Mouse (Mus musculus) midbrain, embryonic 16.5 days (tissue): ENCODE results near the gene Mfap2. TPM values are rescaled to one million over a fixed set of nuclear protein-coding genes. Genes with fewer than 3 reads are reported as not detected.

Source experiments
- ATAC-seq: fragments of 200-750 bp; cut with Nextera tagmentation; 2 replicates; pipeline ENCODE4 v1.8.0; 2017; ENCODE audit warnings: moderate TSS enrichment
- H3K27ac ChIP-seq: fragments of 300-500 bp; sonication (generic); 2 replicates; pipeline ENCODE4 v1.5.1; 2014; ENCODE audit warnings: mild to moderate bottlenecking, low read length, mixed read lengths
- H3K27me3 ChIP-seq: fragments of 300-500 bp; sonication (generic); 2 replicates; pipeline ENCODE4 v1.6.1; 2014; ENCODE audit warnings: low read depth, low read length, mixed read lengths; ENCODE audit not compliant: control insufficient read depth, insufficient read depth
- H3K36me3 ChIP-seq: fragments of 300-500 bp; sonication (generic); 2 replicates; pipeline ENCODE4 v1.6.1; 2014; ENCODE audit warnings: mild to moderate bottlenecking, low read length, moderate library complexity, mixed read lengths; ENCODE audit not compliant: control insufficient read depth, insufficient read depth
- H3K4me1 ChIP-seq: fragments of 300-500 bp; sonication (generic); 2 replicates; pipeline ENCODE4 v1.6.1; 2014; ENCODE audit warnings: mild to moderate bottlenecking, low read length, mixed read lengths; ENCODE audit not compliant: control insufficient read depth, insufficient read depth
- H3K4me2 ChIP-seq: fragments of 300-500 bp; sonication (generic); 2 replicates; pipeline ENCODE4 v1.6.1; 2014; ENCODE audit warnings: mild to moderate bottlenecking, low read length, mixed read lengths
- H3K4me3 ChIP-seq: fragments of 300-500 bp; sonication (generic); 2 replicates; pipeline ENCODE4 v1.5.1; 2014; ENCODE audit warnings: low read depth, mild to moderate bottlenecking, low read length, moderate library complexity, mixed read lengths
- H3K9ac ChIP-seq: fragments of 300-500 bp; sonication (generic); 2 replicates; pipeline ENCODE4 v1.6.1; 2014; ENCODE audit warnings: low read depth, low read length, mixed read lengths
- H3K9me3 ChIP-seq: fragments of 300-500 bp; sonication (generic); replicated peaks from 2 replicates; pipeline ENCODE4 v1.6.1; 2014; ENCODE audit warnings: mild to moderate bottlenecking, low read length, mixed read lengths; ENCODE audit not compliant: control insufficient read depth, poor library complexity, severe bottlenecking
- WGBS: fragments of 180-500 bp; shearing (Covaris S2); extraction: QIAGEN DNeasy Blood & Tissue Kit; methylation state at CpG from one replicate; pipeline ENCODE4 v1.1.7; 2014; 5-methylcytosine and 5-hydroxymethylcytosine counted together
- polyA plus RNA-seq: library from polyadenylated mRNA; unstranded; fragments of >200 nt; fragmentation: Nextera tagmentation; extraction: Ambion mirVana; gene quantifications from 2 replicates; pipeline ENCODE4 v1.2.1, GENCODE M21; 2015

The Mfap2 gene
- polyA plus RNA-seq, 1 experiment from 2014 or later, result 121 TPM

GRCm38 (mm10) chr4:141053568-141054161 lies 43.4 kb downstream of the Mfap2 start:
- peak; percentile 55 for ATAC-seq
- no peaks in the 10 kb centered on the region for H3K27me3 ChIP-seq
- H3K27ac ChIP-seq, result peak overlapping the region; percentile 89
- WGBS, result 6% methylated on average over 17 of the region's 17 CpGs
- peaks cover 40% of the 10 kb centered on the region for H3K4me1 ChIP-seq
- no peaks in the 10 kb centered on the region for H3K9me3 ChIP-seq
- no peaks in the 10 kb centered on the region for H3K36me3 ChIP-seq
- peak overlapping the region; percentile 63 for H3K9ac ChIP-seq
- H3K4me3 ChIP-seq, result peak overlapping the region; percentile 24
- peak overlapping the region; percentile 58 for H3K4me2 ChIP-seq

- H3K4me1 ChIP-seq, result peaks cover 31% of the 10 kb centered on the region
- 94% methylated on average over 10 of the region's 10 CpGs for WGBS
Observed at GRCm38 (mm10) chr4:141056970-141057369, 46.8 kb downstream of the Mfap2 start.

GRCm38 (mm10) chr4:141058835-141059234 lies 48.6 kb downstream of the Mfap2 start:
- no peak overlapping the region for H3K27ac ChIP-seq

More at GRCm38 (mm10) chr4:141056970-141057369, 46.8 kb downstream of the Mfap2 start:
- Histone ChIP-seq H3K4me3 (no peak overlapping the region), H3K4me2 (no peak overlapping the region), H3K9me3 (no peaks in the 10 kb centered on the region), H3K36me3 (no peaks in the 10 kb centered on the region), H3K27me3 (no peaks in the 10 kb centered on the region), H3K27ac (no peak overlapping the region), H3K9ac (no peak overlapping the region)
- ATAC-seq, result no peak

GRCm38 (mm10) chr4:141059616-141060425 lies 49.6 kb downstream of the Mfap2 start:
- H3K27me3 ChIP-seq, result no peaks in the 10 kb centered on the region
- H3K4me1 ChIP-seq, result peaks cover 10% of the 10 kb centered on the region
- peak overlapping the region; percentile 89 for H3K27ac ChIP-seq
- peak overlapping the region; percentile 53 for H3K4me3 ChIP-seq
- peak; percentile 0; the same call in 1 of the 2 replicates for ATAC-seq
- WGBS, result under 1% methylated on average over 31 of the region's 32 CpGs
- peak overlapping the region; percentile 59 for H3K4me2 ChIP-seq
- no peaks in the 10 kb centered on the region for H3K9me3 ChIP-seq
- peak overlapping the region; percentile 67 for H3K9ac ChIP-seq
- H3K36me3 ChIP-seq, result no peaks in the 10 kb centered on the region

More at GRCm38 (mm10) chr4:141058835-141059234, 48.6 kb downstream of the Mfap2 start:
- Histone ChIP-seq H3K9ac (no peak overlapping the region), H3K4me3 (no peak overlapping the region), H3K4me1 (peaks cover 16% of the 10 kb centered on the region), H3K36me3 (no peaks in the 10 kb centered on the region), H3K27me3 (no peaks in the 10 kb centered on the region), H3K4me2 (no peak overlapping the region), H3K9me3 (no peaks in the 10 kb centered on the region)
- ATAC-seq, result no peak
- WGBS, result 73% methylated on average over 8 of the region's 9 CpGs

GRCm38 (mm10) chr4:141060426-141061301 lies 50.4 kb downstream of the Mfap2 start, which contains the start of gene Crocc:
TSS of gene Crocc (minus strand) at chr4:141060550.
- Histone ChIP-seq H3K4me2 (peak within 1 kb of the TSS; percentile 59), H3K27me3 (no peaks in the 10 kb centered on the region), H3K9me3 (no peaks in the 10 kb centered on the region), H3K36me3 (no peaks in the 10 kb centered on the region; the same call in 1 of the 2 replicates), H3K27ac (peak within 1 kb of the TSS; percentile 89), H3K4me3 (peak within 1 kb of the TSS; percentile 53), H3K9ac (peak within 1 kb of the TSS; percentile 67), H3K4me1 (peaks cover 10% of the 10 kb centered on the region)
- 0% methylated on average over 64 of the region's 77 CpGs for WGBS
- peak; percentile 92 for ATAC-seq

- no peak for ATAC-seq
- Histone ChIP-seq H3K36me3 (peaks cover 25% of the 10 kb centered on the region), H3K9me3 (no peaks in the 10 kb centered on the region), H3K9ac (no peak overlapping the region), H3K4me2 (no peak overlapping the region), H3K27me3 (no peaks in the 10 kb centered on the region), H3K27ac (no peak overlapping the region), H3K4me3 (no peak overlapping the region), H3K4me1 (peaks cover 9% of the 10 kb centered on the region)
- WGBS, result 80% methylated on average over 4 of the region's 4 CpGs
Observed at GRCm38 (mm10) chr4:141064104-141064659, 54.0 kb downstream of the Mfap2 start.

GRCm38 (mm10) chr4:141065123-141065522 lies 54.9 kb downstream of the Mfap2 start:
- no peaks in the 10 kb centered on the region for H3K27me3 ChIP-seq
- H3K36me3 ChIP-seq, result peaks cover 30% of the 10 kb centered on the region
- H3K9ac ChIP-seq, result no peak overlapping the region
- 8% methylated on average over 8 of the region's 8 CpGs for WGBS
- no peak overlapping the region for H3K4me2 ChIP-seq
- peaks cover 3% of the 10 kb centered on the region; the same call in 1 of the 2 replicates for H3K4me1 ChIP-seq
- no peaks in the 10 kb centered on the region for H3K9me3 ChIP-seq
- ATAC-seq, result peak; percentile 22
- no peak overlapping the region for H3K4me3 ChIP-seq
- no peak overlapping the region; the same call in 1 of the 2 replicates for H3K27ac ChIP-seq
